Mouse (Mus musculus) lung, postnatal 0 days (tissue): ENCODE measurements around the gene Nsun2.

Experiments used
- CTCF ChIP-seq: IDR thresholded peaks from 2 replicates; pipeline ENCODE4 v1.5.1; 2016; ENCODE audit warnings: antibody characterized with exemption, mild to moderate bottlenecking
- EP300 ChIP-seq: IDR thresholded peaks from 2 replicates; pipeline ENCODE4 v1.6.1; 2016; ENCODE audit warnings: antibody characterized with exemption, mild to moderate bottlenecking, control low read depth

- TF ChIP-seq CTCF (no peak), EP300 (no peak)
Measured at GRCm38 (mm10) chr13:69524158-69524530, 9.4 kb upstream of the Nsun2 start.
